Comparison of ENCODE assay signal across 11 mouse cellular contexts in genomic region chr9:69010886-69011285, GRCm38 (mm10).
DNase-seq lines count a peak whose midpoint lies in the region; TF ChIP-seq lines count a peak whose summit lies in the region.
"Had no signal": no experiment of that assay in that cellular context is flagged by ENCODE, and none has a peak within 500 bp of the region (broad histone marks: within the 10 kb centered on the region; RNA-seq: fewer than 3 reads in every experiment).

No protein-coding gene starts in this region.

- no peak overlapping the region for H3K4me3 ChIP-seq in gastrocnemius, adult 2 months
- no peak overlapping the region for H3K4me3 ChIP-seq in thymus, adult 2 months (ENCODE audit: control insufficient read depth, insufficient read depth, low read length)
- no peak overlapping the region for H3K4me3 ChIP-seq in hindbrain, embryonic 10.5 days
- H3K4me3 ChIP-seq: heart, embryonic 13.5 days; limb, embryonic 12.5 days; midbrain, embryonic 12.5 days had no signal

- DNase-seq in gastrocnemius, adult 2 months: peak; percentile 52
- DNase-seq in gastrocnemius, postnatal 25 days: no peak
- DNase-seq in Muller cell, postnatal 12 days (ENCODE audit: inconsistent ontology term): peak; percentile 46
- DNase-seq in cerebellum, adult 9-10 months: peak; percentile 73
- DNase-seq in kidney, postnatal 36 days: peak; percentile 48 to 60
- no peak for DNase-seq in T-cell, adult 2 months (ENCODE audit: low spot score)
- no peak for DNase-seq in thymus, adult 2 months
- no peak for DNase-seq in hindbrain, embryonic 10.5 days (ENCODE audit: low spot score)

- no peaks in the 10 kb centered on the region for H3K27me3 ChIP-seq in thymus, adult 2 months (ENCODE audit: control insufficient read depth, insufficient read depth, low read length)
- H3K27me3 ChIP-seq in hindbrain, embryonic 10.5 days (ENCODE audit: insufficient read depth, poor library complexity, severe bottlenecking): no peaks in the 10 kb centered on the region
- H3K27me3 ChIP-seq: heart, embryonic 13.5 days; midbrain, embryonic 12.5 days had no signal

- intact Hi-C loops in gastrocnemius, adult 2 months (cut with DNase I): no loop called here

- WGBS in thymus, adult 2 months: 81% methylated on average over 5 of the region's 5 CpGs
- 88% methylated on average over 5 of the region's 5 CpGs for WGBS in hindbrain, embryonic 10.5 days

- H3K4me1 ChIP-seq in thymus, adult 2 months (replicated peaks; ENCODE audit: control insufficient read depth, insufficient read depth, low read length): no peaks in the 10 kb centered on the region
- 0 out of 2 replicates have a peak, but pooled peaks cover 3% of the 10 kb centered on the region for H3K4me1 ChIP-seq in hindbrain, embryonic 10.5 days (replicated peaks)
- H3K4me1 ChIP-seq: heart, embryonic 13.5 days; limb, embryonic 12.5 days had no signal

- H3K36me3 ChIP-seq in thymus, adult 2 months (ENCODE audit: control insufficient read depth, insufficient read depth, low read length): no peaks in the 10 kb centered on the region
- H3K36me3 ChIP-seq in hindbrain, embryonic 10.5 days: no peaks in the 10 kb centered on the region
- H3K36me3 ChIP-seq: heart, embryonic 13.5 days; limb, embryonic 12.5 days; midbrain, embryonic 12.5 days had no signal

- no peaks in the 10 kb centered on the region for H3K9me3 ChIP-seq in hindbrain, embryonic 10.5 days
- H3K9me3 ChIP-seq: heart, embryonic 13.5 days; limb, embryonic 12.5 days; midbrain, embryonic 12.5 days had no signal

- TF ChIP-seq CTCF in gastrocnemius, adult 2 months (IDR thresholded peaks at IDR 0.05): no peak
- TF ChIP-seq CTCF in thymus, adult 2 months (IDR thresholded peaks at IDR 0.05; ENCODE audit: borderline replicate concordance, control insufficient read depth, extremely low read depth, insufficient read depth, low read length, poor library complexity): no peak

- no peak for TF ChIP-seq POLR2A in thymus, adult 2 months (IDR thresholded peaks at IDR 0.05; ENCODE audit: control insufficient read depth, extremely low read depth, insufficient read depth, low read length, poor library complexity)

- no peak overlapping the region for H3K27ac ChIP-seq in gastrocnemius, adult 2 months
- no peak overlapping the region for H3K27ac ChIP-seq in thymus, adult 2 months (ENCODE audit: control insufficient read depth, insufficient read depth, low read length)
- no peak overlapping the region for H3K27ac ChIP-seq in hindbrain, embryonic 10.5 days
- H3K27ac ChIP-seq: heart, embryonic 13.5 days; limb, embryonic 12.5 days; midbrain, embryonic 12.5 days had no signal

Comparison
In these comparisons a context has a peak if more than half of its experiments do, and no peak if none do; other contexts are left out.
1. DNase-seq: peak in gastrocnemius, adult 2 months (single experiment), Muller cell, postnatal 12 days (single experiment), cerebellum, adult 9-10 months (single experiment) and kidney, postnatal 36 days (2 of 2); none in gastrocnemius, postnatal 25 days (single experiment), T-cell, adult 2 months (single experiment), thymus, adult 2 months (single experiment) and hindbrain, embryonic 10.5 days (single experiment).